Mouse (Mus musculus): ENCODE results near the gene Aars2.
A peak's percentile ranks its signal among the peaks of the same experiment; 100 is the strongest.

- TF ChIP-seq CTCF (IDR thresholded peaks at IDR 0.05; ENCODE audit: borderline replicate concordance, insufficient read depth, low read length) = peak; percentile 60
- peak; percentile 77 for TF ChIP-seq POLR2A (IDR thresholded peaks at IDR 0.05; ENCODE audit: low read depth, low read length)
These were observed at the start of gene Aars2 for GRCm38 (mm10) chr17:45506700-45507189.

All from embryonic fibroblast, embryonic 13.5 days (primary cell).